Mouse (Mus musculus) heart, postnatal 36 days (tissue): ENCODE measurements around the gene Tmem26. TPM values are rescaled to one million over a fixed set of nuclear protein-coding genes. Genes with fewer than 3 reads are reported as not detected.

Experiments
- DNase-seq, 2 experiments: peaks; one replicate each; pipeline ENCODE4 v3.0.0; 2021 to 2022
- intact Hi-C: fragments of 180-260 bp; cut with DNase I; formaldehyde crosslinking; loops from one replicate; pipeline ENCODE4 v1.15.1; 2025
- total RNA-seq, 2 experiments: library from RNA; stranded (reverse); gene quantifications; 2 replicates each; pipeline ENCODE4 v1.2.3; 2021

Gene Tmem26
- total RNA-seq, 2 experiments from 2014 or later: 0.19 to 0.25 TPM

DNA sequence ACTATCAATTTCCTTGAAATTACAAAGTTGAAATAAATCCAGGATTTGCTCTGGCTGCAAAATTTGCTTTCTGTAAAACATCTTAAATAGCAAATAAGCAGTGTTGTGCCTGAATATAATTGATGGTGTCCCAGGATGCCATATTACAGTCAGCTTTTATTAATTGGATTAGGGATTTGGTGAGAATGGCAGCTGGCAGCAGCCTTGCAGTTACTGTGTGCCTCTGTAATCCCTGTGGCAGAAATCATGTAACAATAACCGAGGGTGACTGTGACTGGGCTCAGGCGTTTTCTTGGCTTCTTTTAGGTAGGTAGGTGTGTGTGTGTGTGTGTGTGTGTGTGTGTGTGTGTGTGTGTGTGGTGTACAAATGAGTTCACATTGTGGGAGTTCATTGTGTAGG is 16.8 kb downstream of the Tmem26 start:
- no peak for DNase-seq
- intact Hi-C loops: no loop called here

DNA sequence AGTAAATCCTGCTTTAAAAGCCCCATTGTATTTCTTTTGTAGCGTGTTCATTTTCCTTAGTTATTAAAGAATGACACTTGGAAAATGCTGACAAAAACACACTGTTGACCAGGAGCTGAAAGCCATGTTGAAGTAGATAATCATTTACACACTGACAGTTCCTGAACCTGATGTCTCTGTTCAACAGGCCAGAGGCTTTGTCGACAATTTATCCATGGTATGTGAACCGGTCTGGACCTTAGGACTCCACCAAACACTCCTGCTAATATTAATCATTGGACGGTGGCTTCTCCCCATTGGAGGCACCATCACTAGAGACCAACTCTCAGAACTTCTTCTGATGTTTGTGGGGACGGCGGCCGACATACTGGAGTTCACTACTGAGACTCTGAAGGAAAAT is 27.5 kb downstream of the Tmem26 start:
- DNase-seq: no peak
- intact Hi-C loops: no loop called here

DNA sequence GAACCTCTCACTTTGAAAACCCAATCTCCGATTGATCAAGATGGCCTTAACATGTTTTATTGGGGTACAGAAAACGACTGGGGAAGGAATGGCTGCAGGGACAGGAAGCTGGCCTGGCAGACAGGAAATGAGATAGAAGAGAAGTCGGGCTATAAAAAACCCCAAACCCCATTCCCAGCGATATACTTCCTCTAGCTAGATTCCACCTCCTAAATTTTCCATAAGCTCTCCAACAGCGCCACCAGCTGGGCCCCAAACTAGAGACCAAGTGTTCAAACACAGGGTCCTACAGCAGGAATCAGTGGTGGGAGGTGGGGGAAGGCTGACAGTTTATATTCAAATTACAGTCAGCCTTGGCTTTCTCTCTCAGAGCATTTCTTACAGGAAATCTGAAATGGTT is 35.8 kb downstream of the Tmem26 start:
- peak; percentile 9 to 25 for DNase-seq
- intact Hi-C loops: no loop called here

DNA sequence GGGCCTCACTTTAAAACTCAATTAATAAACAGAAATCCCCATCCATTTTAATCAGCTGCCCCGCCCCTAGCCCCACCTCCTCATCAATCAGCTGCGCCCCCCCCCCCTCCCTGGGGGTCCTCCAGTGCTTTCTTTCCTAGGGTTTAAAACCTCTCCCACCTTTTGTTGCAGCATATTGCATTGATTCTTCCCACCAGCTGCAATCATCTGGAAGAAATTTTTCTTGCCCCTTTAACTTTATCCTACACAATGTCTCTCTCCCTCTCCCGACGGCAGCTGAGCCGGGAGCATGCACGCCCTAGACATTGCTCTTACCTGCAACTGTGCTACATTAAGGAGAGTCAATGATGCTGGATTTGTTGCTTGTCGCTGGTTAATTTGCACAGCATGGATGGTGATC is 36.3 kb downstream of the Tmem26 start:
- intact Hi-C loops: no loop called here

DNA sequence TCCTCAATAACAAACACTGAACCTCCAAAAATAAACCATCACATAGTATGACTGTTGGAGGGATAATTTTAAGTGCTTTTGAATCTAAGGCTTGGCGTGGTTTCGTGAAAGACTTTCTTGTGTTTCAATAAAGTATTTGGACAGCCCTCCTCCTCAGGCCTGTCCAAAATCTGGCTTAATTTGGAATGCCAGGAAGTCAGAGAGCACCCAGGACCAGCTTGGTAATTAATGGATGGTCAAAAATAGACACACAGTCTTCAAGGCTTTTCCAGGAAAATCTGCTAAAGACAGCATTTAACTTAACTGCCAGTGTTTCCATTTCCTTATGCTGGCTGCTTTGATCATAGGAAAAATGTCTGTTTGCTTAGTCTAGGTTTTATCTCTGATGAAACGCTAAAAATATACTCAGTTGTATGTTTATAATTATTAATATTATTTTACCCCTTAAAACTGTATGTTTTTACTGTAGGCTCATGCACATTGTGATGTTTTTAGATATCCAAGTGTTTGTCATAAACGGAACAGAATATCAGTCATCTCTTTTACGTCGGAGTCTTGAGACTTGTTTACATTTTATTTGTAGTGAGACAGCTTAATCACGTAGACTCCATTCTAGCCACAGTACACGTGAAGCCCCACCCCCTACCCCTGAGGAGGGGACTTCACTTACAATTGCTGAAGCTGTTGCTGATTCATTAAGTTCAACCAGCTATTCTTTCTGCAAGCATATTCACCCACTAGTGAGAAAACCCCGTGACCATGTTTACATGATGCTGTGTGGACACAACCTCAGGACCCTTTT is 57.8 kb downstream of the Tmem26 start:
- intact Hi-C loops: no loop called here
- DNase-seq: no peak

More for the DNA sequence above, 36.3 kb downstream of the Tmem26 start:
- no peak for DNase-seq

DNA sequence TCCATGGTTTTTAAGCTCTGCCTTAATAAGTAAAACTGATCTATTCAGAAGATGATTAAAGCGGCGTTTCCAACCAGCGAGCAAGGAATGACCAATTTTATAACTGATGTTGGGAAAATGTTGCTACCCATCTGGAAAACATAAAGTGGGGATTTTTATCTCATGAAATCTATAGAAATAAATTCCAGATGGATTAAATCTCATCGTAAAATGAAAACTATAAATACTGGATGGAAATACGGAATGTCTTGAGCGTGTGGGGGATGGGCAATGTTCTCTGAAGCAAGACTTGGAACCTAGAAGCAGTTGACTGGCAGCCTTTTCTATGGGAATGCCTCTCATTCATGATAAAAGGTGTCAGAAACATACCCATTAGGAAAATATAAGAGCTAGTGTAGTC is 59.3 kb downstream of the Tmem26 start:
- intact Hi-C loops: no loop called here
- DNase-seq: no peak

DNA sequence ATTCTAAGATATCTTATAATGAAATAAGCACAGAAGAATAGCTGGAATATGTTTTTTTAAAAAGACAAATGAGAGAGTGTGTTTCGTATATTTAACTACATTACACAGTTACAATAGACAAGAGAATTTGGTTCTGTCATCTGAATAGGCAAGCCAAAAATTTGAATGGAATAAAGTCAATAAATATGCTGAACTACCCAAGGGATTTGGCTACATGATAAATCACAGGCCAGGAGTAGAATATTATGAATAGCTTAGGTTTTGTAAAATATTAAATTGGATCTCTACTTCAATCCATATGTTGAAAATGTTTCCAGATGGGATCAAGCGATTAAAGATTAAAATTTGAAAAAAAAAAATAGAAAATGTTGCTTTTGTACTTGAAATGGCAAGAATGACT is 60.4 kb downstream of the Tmem26 start:
- DNase-seq: no peak
- intact Hi-C loops: no loop called here

DNA sequence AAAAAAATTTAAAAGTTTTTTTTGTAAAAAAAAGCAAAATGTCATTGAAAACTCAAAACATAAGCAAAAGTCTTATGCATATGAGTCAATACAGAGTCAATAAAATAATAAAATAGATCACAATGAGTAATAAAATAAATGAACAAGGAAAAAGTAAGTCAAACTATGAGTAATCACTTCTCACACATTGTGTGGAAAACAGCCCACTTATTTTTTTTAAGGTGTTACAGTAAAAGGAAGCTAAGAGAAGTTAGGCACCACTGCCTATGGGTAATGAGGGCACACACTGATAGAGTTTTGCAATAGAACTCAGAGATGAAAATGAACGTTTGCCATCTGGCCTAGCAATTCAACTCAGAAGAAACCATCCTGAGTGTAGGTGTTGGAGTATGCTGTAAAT is 61.0 kb downstream of the Tmem26 start:
- intact Hi-C loops: no loop called here

DNA sequence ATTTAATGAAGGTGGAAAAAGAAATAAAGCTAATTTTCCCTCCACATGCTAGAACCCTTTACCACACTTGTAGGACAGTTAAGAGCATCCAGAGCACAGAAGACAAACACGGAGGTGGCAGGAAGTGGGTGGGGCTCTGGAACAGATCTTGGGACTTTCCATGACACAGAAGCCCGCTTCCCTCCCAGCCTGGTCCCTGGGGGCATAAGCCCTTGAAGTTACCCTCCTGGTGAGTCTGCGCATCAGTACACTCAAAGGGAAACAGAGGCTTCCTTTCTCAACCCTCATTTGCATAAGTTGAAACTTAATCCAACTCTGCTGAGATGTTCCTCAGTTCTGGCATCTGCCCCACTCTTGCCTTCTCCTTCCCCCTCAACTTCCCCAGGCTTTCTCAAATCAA is 72.0 kb downstream of the Tmem26 start:
- intact Hi-C loops: no loop called here
- peak; percentile 62 to 63 for DNase-seq

More for the DNA sequence above, 61.0 kb downstream of the Tmem26 start:
- no peak for DNase-seq

DNA sequence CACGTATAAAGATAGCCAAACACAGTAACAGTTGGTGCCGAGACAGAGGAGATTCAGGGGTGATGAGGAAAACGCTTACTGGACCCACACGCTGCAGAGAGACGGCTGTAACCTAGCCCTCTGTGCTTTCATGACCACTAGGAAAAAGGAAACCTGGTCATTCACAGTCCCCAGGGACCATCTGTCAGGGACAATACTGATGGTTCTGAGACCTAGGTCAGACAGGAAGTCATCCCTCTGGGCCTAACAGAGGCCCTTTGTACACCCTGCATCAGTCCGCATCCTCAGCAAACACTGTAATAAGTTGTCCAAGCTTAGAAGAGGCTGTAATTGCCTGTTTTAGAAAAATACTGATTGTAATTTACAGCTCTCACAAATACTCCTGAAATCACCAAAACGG is 76.4 kb downstream of the Tmem26 start:
- no peak for DNase-seq
- intact Hi-C loops: no loop called here

DNA sequence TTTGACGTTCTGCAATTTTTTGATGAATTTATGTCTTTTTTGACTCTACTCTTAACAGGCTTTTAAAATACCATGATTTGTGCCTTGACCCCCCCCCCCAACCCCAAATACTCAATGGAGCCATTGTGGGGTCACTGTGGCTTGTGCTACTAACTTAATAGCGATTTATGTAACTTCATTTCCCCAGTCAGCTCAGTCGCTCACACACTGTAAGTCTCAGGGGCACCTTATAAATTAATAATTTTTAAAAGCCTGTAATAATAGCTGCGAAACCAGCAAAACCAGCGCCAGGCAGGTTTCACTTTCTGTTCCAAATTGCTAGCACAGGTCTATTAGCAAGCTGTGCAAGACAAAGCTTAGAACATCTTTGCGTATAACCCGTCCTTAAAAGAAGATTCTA is 76.9 kb downstream of the Tmem26 start:
- intact Hi-C loops: no loop called here
- no peak for DNase-seq

DNA sequence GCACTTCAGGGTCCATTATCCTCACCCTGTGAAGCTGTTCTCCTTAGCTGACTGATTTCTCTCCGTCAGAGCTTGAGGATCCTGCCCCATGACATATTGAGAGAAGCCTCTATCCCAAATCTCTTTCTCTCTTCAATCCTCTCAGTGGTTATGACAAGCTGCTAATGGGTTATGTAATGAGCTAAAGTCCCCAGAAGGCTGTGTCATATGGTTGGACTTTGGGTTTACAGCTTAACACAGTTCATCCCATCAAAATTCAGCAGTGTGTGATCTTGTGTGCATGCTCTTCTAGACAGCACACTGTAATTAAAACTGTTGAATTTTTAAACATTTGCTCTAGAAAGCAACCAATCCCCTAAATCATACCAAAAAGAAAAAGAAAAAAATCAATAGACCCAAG is 82.9 kb downstream of the Tmem26 start:
- intact Hi-C loops: no loop called here
- DNase-seq: no peak

DNA sequence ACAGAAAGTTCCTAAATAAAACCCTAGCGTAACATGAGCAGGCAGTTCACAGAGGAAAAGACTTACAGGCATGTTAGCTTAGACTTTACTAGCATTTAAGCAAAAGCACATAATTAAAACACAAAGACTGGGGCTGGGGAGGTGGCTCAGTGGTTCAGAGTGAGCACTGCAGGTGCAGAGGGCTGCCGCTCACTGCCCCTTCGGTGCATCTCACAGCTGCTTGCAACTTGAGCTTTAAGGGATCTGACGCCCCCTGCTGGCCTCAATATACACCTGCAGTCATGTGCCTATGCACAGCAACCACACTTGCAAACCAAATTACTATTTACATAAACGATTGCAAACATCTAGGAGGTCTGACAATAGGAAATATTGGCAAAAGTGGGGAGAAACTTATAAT is 87.5 kb downstream of the Tmem26 start:
- intact Hi-C loops: no loop called here
- no peak for DNase-seq

DNA sequence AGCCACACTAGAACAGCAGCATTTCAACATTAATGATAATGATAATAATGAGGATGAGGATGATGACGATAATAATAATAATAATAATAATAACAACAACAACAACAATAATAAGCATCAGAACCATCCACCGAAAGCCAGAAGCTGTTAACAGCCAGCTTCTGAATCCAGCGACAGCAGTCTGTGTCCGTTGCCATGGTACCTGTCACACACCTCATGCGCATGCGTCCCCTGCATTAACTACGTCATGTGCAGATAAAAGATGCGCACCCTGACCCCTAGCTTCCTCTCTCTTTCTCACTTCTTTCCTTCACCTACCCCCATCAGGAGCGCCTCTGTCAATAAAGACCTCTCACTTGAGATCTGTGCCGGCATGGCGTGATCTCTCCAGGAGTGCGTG is 89.3 kb downstream of the Tmem26 start:
- DNase-seq: no peak
- intact Hi-C loops: no loop called here

DNA sequence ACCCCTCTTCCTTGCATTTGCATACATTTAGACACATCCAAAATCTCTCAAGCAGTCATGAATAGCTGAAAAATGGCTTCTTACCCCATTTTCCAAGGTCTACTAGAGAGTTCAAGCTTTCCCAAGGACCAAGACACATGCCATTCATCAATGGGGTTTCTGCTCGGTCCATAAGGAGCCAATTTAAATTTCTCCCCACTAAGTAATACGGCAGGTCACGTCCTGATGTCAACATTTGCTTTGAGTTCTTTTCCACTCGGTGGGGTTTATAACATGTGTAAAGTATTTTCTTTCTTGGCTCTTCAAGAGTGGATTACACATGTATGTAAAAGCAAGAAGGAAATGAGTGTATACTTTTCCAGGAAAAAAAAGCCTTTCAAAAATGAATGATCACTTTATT is 93.8 kb downstream of the Tmem26 start:
- DNase-seq: no peak
- intact Hi-C loops: no loop called here

DNA sequence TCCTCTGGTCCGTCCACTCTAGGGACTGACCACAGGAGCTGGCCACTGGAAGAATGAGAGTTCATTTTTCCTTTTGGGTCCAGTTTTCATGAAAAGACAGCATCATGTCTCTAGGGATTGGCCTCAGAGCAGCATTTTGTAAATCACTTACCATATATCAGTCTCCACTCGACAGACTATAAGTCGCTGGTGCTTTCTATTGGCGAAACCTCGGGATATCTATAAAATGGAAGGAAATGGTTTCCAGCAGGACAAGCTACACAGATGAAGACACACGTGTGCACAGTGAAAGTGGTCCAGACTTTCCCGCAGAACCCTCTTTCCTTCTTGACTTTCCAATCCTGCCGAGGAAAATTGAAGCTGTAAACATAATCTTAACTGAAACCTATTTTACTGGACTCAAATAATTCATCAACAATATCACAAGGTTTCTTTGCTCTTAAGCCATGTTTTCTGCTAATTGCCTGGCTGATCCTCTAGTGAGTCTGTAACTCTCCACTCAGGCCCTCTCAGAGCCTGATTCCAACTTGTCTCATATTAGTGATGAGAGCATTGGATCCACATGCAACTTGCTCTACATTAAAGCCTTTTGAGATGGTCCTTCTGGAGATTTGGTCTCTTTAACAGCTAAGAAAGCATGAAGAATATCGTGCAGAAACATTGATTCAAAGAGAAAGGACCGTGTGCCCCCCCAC is 94.8 kb downstream of the Tmem26 start:
- intact Hi-C loops: no loop called here
- no peak for DNase-seq

DNA sequence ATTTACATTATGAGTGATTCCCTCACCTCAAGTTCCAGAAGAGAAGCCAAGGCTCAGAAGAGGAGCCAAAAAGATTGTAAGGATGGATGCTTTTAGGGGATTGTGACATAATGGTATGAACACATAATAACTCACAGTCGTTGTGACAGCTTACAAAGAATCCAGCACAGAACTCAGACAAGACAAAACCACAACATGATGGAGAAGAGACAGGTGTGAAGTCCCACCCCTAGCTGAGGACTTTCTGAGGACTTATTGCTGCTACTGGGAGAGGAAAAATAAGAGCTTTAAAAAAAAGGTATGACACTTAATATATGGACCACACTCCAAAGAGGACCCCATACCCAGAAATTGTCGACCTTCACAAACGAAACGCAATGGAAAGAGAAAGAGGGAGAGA is 101.1 kb downstream of the Tmem26 start:
- intact Hi-C loops: no loop called here
- DNase-seq: no peak

Other genes starting within 250 kb of the Tmem26 start
- 10 to 100 TPM; 19.0 to 21.3 TPM for gene Cabcoco1, start 181.8 kb upstream of the Tmem26 start, total RNA-seq